Mouse (Mus musculus) ES-Bruce4 (cell line): ENCODE results near the gene Atg7.

Experiments used
- CTCF ChIP-seq: IDR thresholded peaks from one replicate; pipeline ENCODE4 v1.8.1; 2011; ENCODE audit warnings: low read depth, low read length
- EP300 ChIP-seq: IDR thresholded peaks from 2 replicates; pipeline ENCODE4 v1.6.1; 2011; ENCODE audit warnings: low read depth, low read length; ENCODE audit not compliant: insufficient read depth

DNA sequence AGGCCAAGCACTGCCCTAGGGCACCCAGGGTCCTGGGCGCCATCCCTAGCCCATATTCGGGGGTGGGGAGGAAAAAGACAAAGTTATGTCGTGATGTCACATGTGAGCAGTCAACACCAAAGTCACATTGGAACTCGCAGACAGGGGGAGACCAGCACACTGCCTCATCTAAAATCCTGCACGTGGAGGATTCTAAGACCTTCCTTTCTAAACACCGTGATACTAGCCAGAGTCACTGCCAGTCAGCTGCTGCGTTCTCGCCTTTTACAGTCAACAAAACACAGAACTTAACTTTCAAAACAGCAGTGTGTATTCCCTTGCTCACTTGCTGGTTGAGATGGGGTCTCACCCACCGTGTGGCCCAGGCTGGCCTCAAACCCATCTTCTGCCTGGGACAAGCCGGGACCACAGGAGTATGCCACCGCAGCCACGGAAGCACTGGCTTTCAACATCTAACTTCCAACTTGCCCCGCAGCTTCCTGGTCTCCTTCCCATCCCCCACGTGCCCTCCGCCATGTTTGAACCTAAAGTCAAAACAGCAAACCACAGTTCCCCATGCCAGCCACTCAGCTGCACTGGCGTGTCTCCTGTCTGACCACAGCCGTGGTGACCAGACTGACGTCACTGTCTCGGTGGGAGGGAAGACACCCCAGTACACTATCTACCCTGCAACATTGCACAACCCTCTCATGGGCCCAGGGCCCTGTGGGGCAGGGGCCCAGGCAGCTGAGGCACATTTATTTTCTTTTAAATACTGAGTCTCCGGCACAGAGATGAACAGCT, 250.7 kb downstream of the Atg7 start:
- TF ChIP-seq CTCF, result no peak
- no peak for TF ChIP-seq EP300
